Mouse (Mus musculus): Measurements from ENCODE around the gene Gm16867.
"Not testable (repeated sequence)": the region's sequence is repeated elsewhere in the genome, so short reads cannot be mapped to it uniquely, and the experiment has no call there.

The Gm16867 gene

GRCm38 (mm10) chr14:69503174-69503573, at the start of gene Gm16867:
Gene Gm16867, minus strand, starts transcription at chr14:69503362.
- DNase-seq (ENCODE audit: low spot score): not testable (repeated sequence)

GRCm38 (mm10) chr14:69547310-69547709, 44.1 kb upstream of the Gm16867 start:
- not testable (repeated sequence) for DNase-seq (ENCODE audit: low spot score)

GRCm38 (mm10) chr14:69545052-69545451, 41.9 kb upstream of the Gm16867 start:
- DNase-seq (ENCODE audit: low spot score): not testable (repeated sequence)

GRCm38 (mm10) chr14:69544033-69544432, 40.9 kb upstream of the Gm16867 start:
- DNase-seq (ENCODE audit: low spot score): not testable (repeated sequence)

- not testable (repeated sequence) for DNase-seq (ENCODE audit: low spot score)
Observed at GRCm38 (mm10) chr14:69542695-69543094, 39.5 kb upstream of the Gm16867 start.

- not testable (repeated sequence) for DNase-seq (ENCODE audit: low spot score)
Observed at GRCm38 (mm10) chr14:69540113-69540512, 37.0 kb upstream of the Gm16867 start.

- not testable (repeated sequence) for DNase-seq (ENCODE audit: low spot score)
Observed at GRCm38 (mm10) chr14:69536539-69536938, 33.4 kb upstream of the Gm16867 start.

GRCm38 (mm10) chr14:69526202-69526601, 23.0 kb upstream of the Gm16867 start:
- not testable (repeated sequence) for DNase-seq (ENCODE audit: low spot score)

- DNase-seq (ENCODE audit: low spot score): not testable (repeated sequence)
Observed at GRCm38 (mm10) chr14:69523001-69523400, 19.8 kb upstream of the Gm16867 start.

- DNase-seq (ENCODE audit: low spot score): not testable (repeated sequence)
Observed at GRCm38 (mm10) chr14:69520810-69521209, 17.6 kb upstream of the Gm16867 start.

GRCm38 (mm10) chr14:69512449-69512848, 9.3 kb upstream of the Gm16867 start, which contains the start of gene Gm27179:
Gene Gm27179, minus strand, starts transcription at chr14:69512549.
- DNase-seq (ENCODE audit: low spot score): not testable (repeated sequence)

GRCm38 (mm10) chr14:69507000-69507399, 3.8 kb upstream of the Gm16867 start:
- DNase-seq (ENCODE audit: low spot score): not testable (repeated sequence)

- DNase-seq (ENCODE audit: low spot score): not testable (repeated sequence)
Observed at GRCm38 (mm10) chr14:69502440-69503150, 567 bp downstream of the Gm16867 start.

GRCm38 (mm10) chr14:69496259-69496658, 6.9 kb downstream of the Gm16867 start:
- not testable (repeated sequence) for DNase-seq (ENCODE audit: low spot score)

GRCm38 (mm10) chr14:69494946-69495345, 8.2 kb downstream of the Gm16867 start:
- DNase-seq (ENCODE audit: low spot score): not testable (repeated sequence)

GRCm38 (mm10) chr14:69494522-69494921, 8.6 kb downstream of the Gm16867 start:
- DNase-seq (ENCODE audit: low spot score): not testable (repeated sequence)

GRCm38 (mm10) chr14:69488001-69488400, 15.2 kb downstream of the Gm16867 start:
- not testable (repeated sequence) for DNase-seq (ENCODE audit: low spot score)

GRCm38 (mm10) chr14:69485466-69486135, 17.6 kb downstream of the Gm16867 start:
- not testable (repeated sequence) for DNase-seq (ENCODE audit: low spot score)

GRCm38 (mm10) chr14:69473941-69474646, 29.1 kb downstream of the Gm16867 start:
- not testable (repeated sequence) for DNase-seq (ENCODE audit: low spot score)

- DNase-seq (ENCODE audit: low spot score): not testable (repeated sequence)
Observed at GRCm38 (mm10) chr14:69473322-69473721, 29.8 kb downstream of the Gm16867 start.

- DNase-seq (ENCODE audit: low spot score): not testable (repeated sequence)
Observed at GRCm38 (mm10) chr14:69470122-69470708, 32.9 kb downstream of the Gm16867 start.

All from testis, postnatal 10 days (tissue).